13 mouse cellular contexts compared by ENCODE assay signal in genomic region chr10:17683852-17684428, GRCm38 (mm10). TPM values are rescaled to one million over a fixed set of nuclear protein-coding genes. Genes with fewer than 3 reads are reported as not detected.
DNase-seq lines count a peak whose midpoint lies in the region; ATAC-seq and TF ChIP-seq lines count a peak whose summit lies in the region.
"Had no signal": no experiment of that assay in that cellular context is flagged by ENCODE, and none has a peak within 500 bp of the region (broad histone marks: within the 10 kb centered on the region; RNA-seq: fewer than 3 reads in every experiment).

No protein-coding gene starts in this region.

- intact Hi-C loops in left cerebral cortex, postnatal 25 days (cut with DNase I), result no loop called here

- no peak for TF ChIP-seq RAD21 in MEL (IDR thresholded peaks at IDR 0.05; ENCODE audit: low read depth, low read length)

- no peak overlapping the region for H3K27ac ChIP-seq in MEL (ENCODE audit: control insufficient read depth, low read depth, low read length)
- H3K27ac ChIP-seq in intestine, embryonic 16.5 days (ENCODE audit: low read length), result no peak overlapping the region; the same call in 1 of the 2 replicates
- H3K27ac ChIP-seq: hindbrain, embryonic 10.5 days; neural tube, embryonic 13.5 days had no signal

- peaks cover 3 to 6% of the 10 kb centered on the region in 2 experiments for H3K4me1 ChIP-seq in MEL (ENCODE audit: control insufficient read depth in 1 of 2, insufficient read depth in 2 of 2, low read length in 2 of 2)
- H3K4me1 ChIP-seq in intestine, embryonic 16.5 days (ENCODE audit: control insufficient read depth, insufficient read depth, low read length), result no peaks in the 10 kb centered on the region
- H3K4me1 ChIP-seq: hindbrain, embryonic 10.5 days; neural tube, embryonic 13.5 days had no signal

- TF ChIP-seq EP300 in MEL (IDR thresholded peaks at IDR 0.05; ENCODE audit: low read depth in 1 of 2, low read length in 2 of 2), result 0 out of 4 replicates have a peak, but pooled peaks of 1 of the 2 experiments have one; percentile 14

- H3K9me3 ChIP-seq in MEL (replicated peaks; ENCODE audit: insufficient read depth, low read length), result no peaks in the 10 kb centered on the region
- no peaks in the 10 kb centered on the region for H3K9me3 ChIP-seq in intestine, embryonic 16.5 days (ENCODE audit: control insufficient read depth, low read length)
- H3K9me3 ChIP-seq: G1E; hindbrain, embryonic 10.5 days; neural tube, embryonic 13.5 days had no signal

- ATAC-seq in intestine, embryonic 16.5 days, result peak; percentile 75
- ATAC-seq in megakaryocyte progenitor cell, adult 5-6 weeks (replicated peaks; ENCODE audit: poor library complexity), result peak; percentile 83

- TF ChIP-seq CTCF in MEL (IDR thresholded peaks at IDR 0.05 in 2 of 3, conservative IDR thresholded peaks at IDR 0.05 in 1 of 3; ENCODE audit: control insufficient read depth in 1 of 3, insufficient read depth in 1 of 3, low read depth in 2 of 3, low read length in 3 of 3, poor library complexity in 1 of 3, severe bottlenecking in 1 of 3), result no peak

- 54% methylated on average over 6 of the region's 6 CpGs for WGBS in intestine, embryonic 16.5 days

- H3K4me2 ChIP-seq in intestine, embryonic 16.5 days (ENCODE audit: low read depth, low read length), result no peak overlapping the region
- H3K4me2 ChIP-seq: neural tube, embryonic 13.5 days had no signal

- H3K9ac ChIP-seq in MEL (ENCODE audit: control insufficient read depth, low read depth, low read length, poor library complexity, severe bottlenecking), result 0 out of 2 replicates have a peak overlapping the region, but pooled peaks have one; percentile 18
- H3K9ac ChIP-seq in intestine, embryonic 16.5 days (ENCODE audit: low read depth, low read length), result no peak overlapping the region
- H3K9ac ChIP-seq: neural tube, embryonic 13.5 days had no signal

- H3K4me3 ChIP-seq in MEL (ENCODE audit: control insufficient read depth in 1 of 2, insufficient read depth in 1 of 2, low read depth in 2 of 2, low read length in 2 of 2), result peak overlapping the region; percentile 64 to 91
- H3K4me3 ChIP-seq in intestine, embryonic 16.5 days (ENCODE audit: low read length), result no peak overlapping the region
- H3K4me3 ChIP-seq: erythroblast, embryonic 14.5 days; hindbrain, embryonic 10.5 days; neural tube, embryonic 13.5 days had no signal

- H3K27me3 ChIP-seq in MEL (ENCODE audit: control insufficient read depth in 1 of 2, insufficient read depth in 2 of 2, low read length in 2 of 2), result no peaks in the 10 kb centered on the region
- no peaks in the 10 kb centered on the region for H3K27me3 ChIP-seq in intestine, embryonic 16.5 days (replicated peaks; ENCODE audit: control insufficient read depth, insufficient read depth, low read length)
- H3K27me3 ChIP-seq: neural tube, embryonic 13.5 days had no signal

- H3K36me3 ChIP-seq in MEL (ENCODE audit: control insufficient read depth in 1 of 2, insufficient read depth in 2 of 2, low read length in 2 of 2), result no peaks in the 10 kb centered on the region; a peak in 1 of 4 replicates
- H3K36me3 ChIP-seq in intestine, embryonic 16.5 days (ENCODE audit: control insufficient read depth, insufficient read depth, low read length), result no peaks in the 10 kb centered on the region
- H3K36me3 ChIP-seq: G1E; hindbrain, embryonic 10.5 days; neural tube, embryonic 13.5 days had no signal

- H3K79me2 ChIP-seq in MEL (ENCODE audit: control insufficient read depth, insufficient read depth, low read length, poor library complexity), result no peaks in the 10 kb centered on the region

- TF ChIP-seq POLR2A in MEL (IDR thresholded peaks at IDR 0.05; ENCODE audit: control insufficient read depth in 1 of 2, insufficient read depth in 1 of 2, low read depth in 1 of 2, low read length in 2 of 2, poor library complexity in 1 of 2), result no peak

- peak; percentile 67 to 75 for DNase-seq in B cell, adult 2 months
- peak; percentile 53 for DNase-seq in MEL (ENCODE audit: low read depth, low spot score)
- DNase-seq in adrenal gland, adult 18-20 months (ENCODE audit: low spot score in 2 of 2), result no peak
- DNase-seq in adrenal gland, adult 2 months, result no peak
- DNase-seq in left cerebral cortex, postnatal 25 days (ENCODE audit: low spot score in 2 of 2), result no peak
- no peak for DNase-seq in cerebellum, adult 8-10 months
- DNase-seq: right cerebral cortex, postnatal 25 days had no signal

TF ChIP-seq in MEL, 35 proteins besides CTCF, POLR2A, EP300 and RAD21:
- no peak for TF ChIP-seq NELFE (IDR thresholded peaks at IDR 0.05; ENCODE audit: low read depth, low read length)
- no peak for TF ChIP-seq TAL1 (IDR thresholded peaks at IDR 0.05; ENCODE audit: low read length)
- TF ChIP-seq JUND (IDR thresholded peaks at IDR 0.05; ENCODE audit: low read depth, low read length), result no peak
- TF ChIP-seq MAX (IDR thresholded peaks at IDR 0.05; ENCODE audit: low read length), result no peak
- no peak for TF ChIP-seq MYC (IDR thresholded peaks at IDR 0.05; ENCODE audit: low read depth, low read length)
- no peak for TF ChIP-seq NRF1 (IDR thresholded peaks at IDR 0.05; ENCODE audit: insufficient read depth, low read depth, low read length, poor library complexity, severe bottlenecking)
- no peak for TF ChIP-seq E2F4 (IDR thresholded peaks at IDR 0.05; ENCODE audit: borderline replicate concordance, low read depth, low read length)
- TF ChIP-seq MYB (IDR thresholded peaks at IDR 0.05; ENCODE audit: low read depth, low read length), result no peak
- 0 out of 2 replicates have a peak, but pooled peaks have one; percentile 22 for TF ChIP-seq MXI1 (IDR thresholded peaks at IDR 0.05; ENCODE audit: low read depth, low read length)
- TF ChIP-seq BHLHE40 (IDR thresholded peaks at IDR 0.05; ENCODE audit: borderline replicate concordance, low read depth, low read length), result no peak
- peak; percentile 82 for TF ChIP-seq ETS1 (IDR thresholded peaks at IDR 0.05; ENCODE audit: low read depth, low read length)
- TF ChIP-seq ZC3H11A (IDR thresholded peaks at IDR 0.05; ENCODE audit: low read depth, low read length), result no peak
- no peak for TF ChIP-seq HCFC1 (IDR thresholded peaks at IDR 0.05; ENCODE audit: low read depth, low read length)
- no peak for TF ChIP-seq ZNF384 (IDR thresholded peaks at IDR 0.05; ENCODE audit: low read depth, low read length)
- no peak for TF ChIP-seq POLR2AphosphoS5 (IDR thresholded peaks at IDR 0.05; ENCODE audit: borderline replicate concordance, low read depth, low read length)
- TF ChIP-seq ZKSCAN1 (IDR thresholded peaks at IDR 0.05; ENCODE audit: low read depth, low read length), result no peak
- no peak for TF ChIP-seq TCF12 (IDR thresholded peaks at IDR 0.05; ENCODE audit: low read depth, low read length)
- 0 out of 2 replicates have a peak, but pooled peaks have one; percentile 31 for TF ChIP-seq GATA1 (IDR thresholded peaks at IDR 0.05; ENCODE audit: low read depth, low read length)
- TF ChIP-seq SIN3A (IDR thresholded peaks at IDR 0.05; ENCODE audit: low read length), result 0 out of 2 replicates have a peak, but pooled peaks have one; percentile 20

RNA-seq across cellular contexts. Expression of gene Cited2, which starts 39.1 kb away (rescaled TPM):
- total RNA-seq in MEL (2012; rRNA removed), result 2.3 and 2.8 TPM in 2 replicates
- polyA plus RNA-seq in MEL (2012; ENCODE audit: insufficient read depth in 1 of 2, insufficient read length in 2 of 2, low read depth in 1 of 2, low replicate concordance in 2 of 2, missing spikeins in 1 of 2), result 10 to 100 TPM in 1 of 2 experiments, not detected in 1; 13.1 TPM
- polyA plus RNA-seq in intestine, embryonic 16.5 days (2015; fragmentation: Nextera tagmentation; extraction: Ambion mirVana), result 21.8 and 41.6 TPM in 2 replicates
- total RNA-seq in megakaryocyte progenitor cell, adult 5-6 weeks (2015), result 195 and 231 TPM in 2 replicates
- 49.9 and 57.5 TPM in 2 replicates for total RNA-seq in megakaryocyte progenitor cell, adult 5-6 weeks (2017)
- total RNA-seq in adrenal gland, adult 18-20 months (2021), result 10 to 100 TPM; 32.7 to 76.3 TPM
- 10 to 100 TPM; 57.4 to 72.4 TPM for total RNA-seq in adrenal gland, adult 2 months (2021)
- polyA plus RNA-seq in adrenal gland, adult 2 months (2012; rRNA removed), result 108 and 109 TPM in 2 replicates
- 10 to 100 TPM; 45.0 to 49.2 TPM for total RNA-seq in left cerebral cortex, postnatal 25 days (2021)

Comparison
In these comparisons a context has a peak if more than half of its experiments do, and no peak if none do; other contexts are left out.
1. DNase-seq: peak in B cell, adult 2 months (2 of 2) and MEL (single experiment); none in adrenal gland, adult 18-20 months (0 of 2), adrenal gland, adult 2 months (single experiment), left cerebral cortex, postnatal 25 days (0 of 2) and cerebellum, adult 8-10 months (single experiment).